Mouse (Mus musculus): ENCODE data around the gene Stard3. TPM values are rescaled to one million over a fixed set of nuclear protein-coding genes. Genes with fewer than 3 reads are reported as not detected.

Gene Stard3
- total and polyA plus RNA-seq, 3 experiments = 53.0 to 62.5 TPM; not detected in 1

DNA sequence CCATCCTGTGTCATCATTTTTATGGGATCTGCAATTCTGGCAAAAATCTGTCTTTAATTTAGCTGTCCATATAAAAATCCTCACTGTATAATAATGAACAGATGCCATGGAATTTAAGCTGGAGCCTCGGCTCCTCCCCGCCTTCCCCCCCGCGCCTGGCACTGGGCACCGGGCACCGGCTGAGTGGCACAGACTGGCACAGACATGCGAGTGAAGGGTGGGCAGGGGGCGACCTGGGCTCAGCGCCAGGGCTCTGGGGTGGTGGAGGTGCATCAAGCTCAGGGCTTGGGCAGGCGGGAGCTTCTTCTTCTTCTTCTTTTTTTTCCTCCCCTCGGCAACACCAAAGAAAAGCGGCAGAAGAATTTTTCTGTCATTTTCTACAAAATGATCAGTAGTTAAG is 37.8 kb upstream of the Stard3 start:
- Histone ChIP-seq H3K27ac (ENCODE audit: control insufficient read depth, low read depth, low read length) (no peak overlapping the region), H3K9ac (ENCODE audit: control insufficient read depth, low read depth, low read length, poor library complexity, severe bottlenecking) (no peak overlapping the region), H3K4me1 (ENCODE audit: control insufficient read depth in 1 of 2, insufficient read depth in 2 of 2, low read length in 2 of 2) (no peaks in the 10 kb centered on the region), H3K36me3 (ENCODE audit: control insufficient read depth in 1 of 2, insufficient read depth in 2 of 2, low read length in 2 of 2) (no peaks in the 10 kb centered on the region), H3K79me2 (ENCODE audit: control insufficient read depth, insufficient read depth, low read length, poor library complexity) (no peaks in the 10 kb centered on the region), H3K9me3 (replicated peaks; ENCODE audit: insufficient read depth, low read length) (no peaks in the 10 kb centered on the region), H3K27me3 (ENCODE audit: control insufficient read depth in 1 of 2, insufficient read depth in 2 of 2, low read length in 2 of 2) (peaks cover 14 to 43% of the 10 kb centered on the region in 2 experiments), H3K4me3 (ENCODE audit: control insufficient read depth in 1 of 2, insufficient read depth in 1 of 2, low read depth in 2 of 2, low read length in 2 of 2) (no peak overlapping the region)
- no peak for DNase-seq (ENCODE audit: low read depth, low spot score)
- TF ChIP-seq ZNF384 (IDR thresholded peaks at IDR 0.05; ENCODE audit: low read depth, low read length) (no peak), TBP (IDR thresholded peaks at IDR 0.05; ENCODE audit: low read depth, low read length) (no peak), POLR2A (IDR thresholded peaks at IDR 0.05; ENCODE audit: control insufficient read depth in 1 of 2, insufficient read depth in 1 of 2, low read depth in 1 of 2, low read length in 2 of 2, poor library complexity in 1 of 2) (no peak), GABPA (IDR thresholded peaks at IDR 0.05; ENCODE audit: low read depth, low read length) (no peak), HCFC1 (IDR thresholded peaks at IDR 0.05; ENCODE audit: low read depth, low read length) (no peak), JUND (IDR thresholded peaks at IDR 0.05; ENCODE audit: low read depth, low read length) (no peak), MYB (IDR thresholded peaks at IDR 0.05; ENCODE audit: low read depth, low read length) (no peak), UBTF (IDR thresholded peaks at IDR 0.05; ENCODE audit: borderline replicate concordance, insufficient read depth, low read depth, low read length) (no peak), TCF12 (IDR thresholded peaks at IDR 0.05; ENCODE audit: low read depth, low read length) (no peak), MEF2A (IDR thresholded peaks at IDR 0.05; ENCODE audit: extremely low read depth, insufficient replicate concordance, low read depth, low read length, poor library complexity, severe bottlenecking) (no peak), GATA1 (IDR thresholded peaks at IDR 0.05; ENCODE audit: low read depth, low read length) (no peak), SMC3 (IDR thresholded peaks at IDR 0.05; ENCODE audit: low read depth, low read length) (no peak), E2F4 (IDR thresholded peaks at IDR 0.05; ENCODE audit: borderline replicate concordance, low read depth, low read length) (no peak), RAD21 (IDR thresholded peaks at IDR 0.05; ENCODE audit: low read depth, low read length) (no peak)

GRCm38 (mm10) chr11:98320806-98321676 is 37.1 kb upstream of the Stard3 start:
- Histone ChIP-seq H3K27ac (ENCODE audit: control insufficient read depth, low read depth, low read length) (no peak overlapping the region), H3K9me3 (replicated peaks; ENCODE audit: insufficient read depth, low read length) (no peaks in the 10 kb centered on the region), H3K27me3 (ENCODE audit: control insufficient read depth in 1 of 2, insufficient read depth in 2 of 2, low read length in 2 of 2) (peaks cover 13 to 41% of the 10 kb centered on the region in 2 experiments), H3K4me3 (ENCODE audit: control insufficient read depth in 1 of 2, insufficient read depth in 1 of 2, low read depth in 2 of 2, low read length in 2 of 2) (no peak overlapping the region), H3K9ac (ENCODE audit: control insufficient read depth, low read depth, low read length, poor library complexity, severe bottlenecking) (no peak overlapping the region), H3K36me3 (ENCODE audit: control insufficient read depth in 1 of 2, insufficient read depth in 2 of 2, low read length in 2 of 2) (no peaks in the 10 kb centered on the region), H3K79me2 (ENCODE audit: control insufficient read depth, insufficient read depth, low read length, poor library complexity) (no peaks in the 10 kb centered on the region), H3K4me1 (ENCODE audit: control insufficient read depth in 1 of 2, insufficient read depth in 2 of 2, low read length in 2 of 2) (no peaks in the 10 kb centered on the region)
- no peak for TF ChIP-seq CHD1 (IDR thresholded peaks at IDR 0.05; ENCODE audit: low read depth, low read length)
- no peak for TF ChIP-seq CHD2 (IDR thresholded peaks at IDR 0.05; ENCODE audit: low read length)
- TF ChIP-seq POLR2A (IDR thresholded peaks at IDR 0.05; ENCODE audit: control insufficient read depth in 1 of 2, insufficient read depth in 1 of 2, low read depth in 1 of 2, low read length in 2 of 2, poor library complexity in 1 of 2) = no peak
- TF ChIP-seq MAZ (IDR thresholded peaks at IDR 0.05; ENCODE audit: low read depth, low read length) = no peak
- no peak for TF ChIP-seq MYC (IDR thresholded peaks at IDR 0.05; ENCODE audit: low read depth, low read length)
- no peak for TF ChIP-seq CTCF (IDR thresholded peaks at IDR 0.05 in 2 of 3, conservative IDR thresholded peaks at IDR 0.05 in 1 of 3; ENCODE audit: control insufficient read depth in 1 of 3, insufficient read depth in 1 of 3, low read depth in 2 of 3, low read length in 3 of 3, poor library complexity in 1 of 3, severe bottlenecking in 1 of 3)
- no peak for DNase-seq (ENCODE audit: low read depth, low spot score)
